Mouse (Mus musculus) large intestine, adult 2 months (tissue): ENCODE data around the gene Art4. TPM values are rescaled to one million over a fixed set of nuclear protein-coding genes. Genes with fewer than 3 reads are reported as not detected.

Source experiments
- DNase-seq: peaks from one replicate; pipeline ENCODE4 v3.0.0-alpha.2; 2012; ENCODE audit warnings: low read depth, low spot score
- WGBS: fragments of 180-500 bp; shearing (Covaris S2); methylation state at CpG from one replicate; pipeline ENCODE4 v1.1.7; 2018; 5-methylcytosine and 5-hydroxymethylcytosine counted together
- polyA plus RNA-seq: library from polyadenylated mRNA; depleted of rRNA; stranded (reverse); fragments of >200 nt; gene quantifications from 2 replicates; pipeline ENCODE4 v1.2.3, GENCODE M21; 2012; rRNA removed

Gene Art4
- polyA plus RNA-seq, 1 experiment: 0.64 TPM

- 2% methylated on average over 50 of the region's 50 CpGs for WGBS
- DNase-seq: no peak
Observed at GRCm38 (mm10) chr6:136803739-136804633, 53.5 kb downstream of the Art4 start, which contains the start of gene Hist4h4. TSS of gene Hist4h4 (minus strand) at chr6:136804415.

GRCm38 (mm10) chr6:136803093-136803738 lies 54.3 kb downstream of the Art4 start:
- WGBS: 9% methylated on average over 12 of the region's 12 CpGs
- DNase-seq: no peak

GRCm38 (mm10) chr6:136801274-136801673 lies 56.3 kb downstream of the Art4 start:
- DNase-seq: no peak
- WGBS: 82% methylated on average over 6 of the region's 6 CpGs

GRCm38 (mm10) chr6:136800710-136801109 lies 56.8 kb downstream of the Art4 start:
- DNase-seq: no peak
- WGBS: 92% methylated on average over 8 of the region's 8 CpGs

Other genes with a start within 250 kb of the Art4 start
- 43.4 and 87.0 TPM in 2 replicates for gene Plbd1, start 195.8 kb downstream of the Art4 start, polyA plus RNA-seq
- 75.9 and 98.3 TPM in 2 replicates for gene Gucy2c, start 76.0 kb downstream of the Art4 start, polyA plus RNA-seq
- 2.2 and 2.6 TPM in 2 replicates for gene Hist4h4, start 53.3 kb downstream of the Art4 start, polyA plus RNA-seq
- 221 and 301 TPM in 2 replicates for gene H2afj, start 49.5 kb downstream of the Art4 start, polyA plus RNA-seq
- gene BC049715, start 30.1 kb downstream of the Art4 start, polyA plus RNA-seq: 0.12 and 0.19 TPM in 2 replicates
- 26.9 and 30.0 TPM in 2 replicates for gene Wbp11, start 29.5 kb downstream of the Art4 start, polyA plus RNA-seq
- gene Smco3, start 22.3 kb downstream of the Art4 start, polyA plus RNA-seq: not detected in 2 replicates
- 209 and 260 TPM in 2 replicates for gene Mgp, start 18.1 kb upstream of the Art4 start, polyA plus RNA-seq
- gene Erp27, start 64.4 kb upstream of the Art4 start, polyA plus RNA-seq: 0.19 and 0.32 TPM in 2 replicates
- 0.01 TPM in 1 of 2 replicates, not detected in the other for gene Pde6h, start 66.1 kb upstream of the Art4 start, polyA plus RNA-seq
- gene Arhgdib, start 84.2 kb upstream of the Art4 start, polyA plus RNA-seq: 54.6 and 61.2 TPM in 2 replicates